Mouse (Mus musculus) lung, embryonic 14.5 days (tissue): ENCODE measurements at regions not wholly inside any gene's neighbourhood (a gene's known extent, or its start where the extent isn't known, plus 50 kb on each side); places are given as distances from the start of the nearest gene placed in this dataset.
A peak's percentile ranks its signal among the peaks of the same experiment; 100 is the strongest.

Experiments
- ATAC-seq: fragments of 200-750 bp; cut with Nextera tagmentation; 2 replicates; pipeline ENCODE4 v1.8.0; 2017; ENCODE audit warnings: mild to moderate bottlenecking, moderate TSS enrichment, moderate library complexity; ENCODE audit not compliant: insufficient read depth
- DNase-seq: peaks from one replicate; pipeline ENCODE4 v3.0.0-alpha.2; 2015
- H3K27ac ChIP-seq: fragments of 300-500 bp; sonication (generic); 2 replicates; pipeline ENCODE4 v1.5.1; 2014; ENCODE audit warnings: low read depth, mild to moderate bottlenecking, moderate library complexity
- H3K27me3 ChIP-seq: fragments of 300-500 bp; sonication (generic); 2 replicates; pipeline ENCODE4 v1.6.1; 2014; ENCODE audit warnings: low read length, control low read depth; ENCODE audit not compliant: insufficient read depth
- H3K36me3 ChIP-seq: fragments of 300-500 bp; sonication (generic); 2 replicates; pipeline ENCODE4 v1.6.1; 2014; ENCODE audit warnings: control low read depth; ENCODE audit not compliant: insufficient read depth
- H3K4me1 ChIP-seq: fragments of 300-500 bp; sonication (generic); 2 replicates; pipeline ENCODE4 v1.6.1; 2014; ENCODE audit warnings: antibody characterized with exemption, control low read depth; ENCODE audit not compliant: insufficient read depth
- H3K4me2 ChIP-seq: fragments of 300-500 bp; sonication (generic); 2 replicates; pipeline ENCODE4 v1.6.1; 2014; ENCODE audit warnings: mild to moderate bottlenecking
- H3K4me3 ChIP-seq: fragments of 300-500 bp; sonication (generic); 2 replicates; pipeline ENCODE4 v1.5.1; 2014; ENCODE audit warnings: low read depth, low read length
- H3K9ac ChIP-seq: fragments of 300-500 bp; sonication (generic); 2 replicates; pipeline ENCODE4 v1.6.1; 2014
- H3K9me3 ChIP-seq: fragments of 300-500 bp; sonication (generic); 2 replicates; pipeline ENCODE4 v1.6.1; 2016; ENCODE audit warnings: low read depth, low read length, control low read depth
- CTCF ChIP-seq: IDR thresholded peaks from 2 replicates; pipeline ENCODE4 v1.5.1; 2016; ENCODE audit warnings: antibody characterized with exemption, low read depth
- WGBS: fragments of 180-500 bp; shearing (Covaris S2); extraction: QIAGEN DNeasy Blood & Tissue Kit; methylation state at CpG from one replicate; pipeline ENCODE4 v1.1.7; 2014; 5-methylcytosine and 5-hydroxymethylcytosine counted together

DNA sequence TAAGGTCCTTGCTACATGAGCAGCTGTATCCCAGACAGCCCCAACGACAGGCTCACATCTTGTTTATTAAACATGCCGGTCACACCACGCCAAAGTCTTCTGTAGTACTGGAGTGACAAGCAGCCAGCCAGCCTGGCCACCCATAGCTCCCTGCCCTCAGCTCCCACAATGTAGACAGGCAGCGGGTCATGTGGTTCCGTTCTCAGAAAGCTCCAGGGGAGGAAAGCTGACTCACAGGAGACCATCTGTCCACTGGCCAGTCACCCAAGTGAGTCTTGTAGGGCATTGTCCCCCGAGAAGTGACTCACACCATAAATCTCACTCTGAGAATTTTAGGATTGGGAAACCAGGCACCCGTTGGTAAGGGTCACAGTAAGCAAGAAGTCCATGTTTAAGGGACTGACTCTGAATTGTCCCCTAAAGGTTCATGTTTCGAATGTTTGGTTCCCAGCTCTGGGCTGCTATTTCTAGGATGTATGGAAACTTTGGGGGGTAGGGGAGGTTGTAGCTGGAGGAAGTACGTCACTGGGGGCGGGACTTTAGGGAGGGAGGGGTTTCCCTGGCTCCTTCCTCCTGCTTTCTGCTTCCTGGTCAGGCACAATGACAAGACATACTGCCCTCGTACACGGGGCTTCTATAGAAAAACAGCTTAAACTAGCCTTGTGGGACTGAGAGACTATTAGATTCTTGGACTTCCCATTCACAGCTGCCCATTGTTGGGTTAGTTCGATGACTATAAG lies 203.0 kb upstream of the Tbx3 start:
- Histone ChIP-seq H3K9me3 (no peaks in the 10 kb centered on the region), H3K36me3 (no peaks in the 10 kb centered on the region), H3K9ac (no peak overlapping the region), H3K4me3 (no peak overlapping the region), H3K4me2 (no peak overlapping the region), H3K27ac (peak overlapping the region; percentile 74), H3K27me3 (no peaks in the 10 kb centered on the region), H3K4me1 (no peaks in the 10 kb centered on the region)
- peak; percentile 84 for DNase-seq
- TF ChIP-seq CTCF: no peak
- WGBS: 56% methylated on average over 13 of the region's 13 CpGs
- ATAC-seq: peak; percentile 90

DNA sequence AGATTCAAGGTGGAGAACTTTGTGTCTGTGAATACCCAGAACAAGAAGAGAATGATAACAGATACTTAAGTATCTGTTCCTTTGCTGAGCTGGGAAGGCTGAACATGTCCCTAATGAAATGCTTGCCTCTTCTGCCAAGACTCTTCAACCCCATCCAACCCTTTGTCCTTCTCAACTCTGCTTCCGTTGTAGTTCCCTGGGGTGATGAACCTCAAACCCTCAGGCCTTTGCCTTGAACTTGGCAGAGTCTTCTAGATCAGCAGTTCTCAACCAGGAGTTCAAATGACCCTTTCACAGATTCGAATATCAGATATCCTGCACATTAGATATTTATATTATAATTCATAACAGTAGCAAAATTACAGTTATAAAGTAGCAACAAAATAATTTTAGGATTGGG lies 192.5 kb upstream of the Tbx3 start:
- Histone ChIP-seq H3K9me3 (no peaks in the 10 kb centered on the region), H3K4me1 (peaks cover 14% of the 10 kb centered on the region; the same call in 1 of the 2 replicates), H3K9ac (no peak overlapping the region), H3K4me3 (no peak overlapping the region), H3K36me3 (no peaks in the 10 kb centered on the region), H3K27ac (no peak overlapping the region), H3K4me2 (no peak overlapping the region), H3K27me3 (no peaks in the 10 kb centered on the region)
- DNase-seq (peak; percentile 32), ATAC-seq (no peak)
- WGBS: 54% methylated on average over 2 of the region's 2 CpGs
- no peak for TF ChIP-seq CTCF

DNA sequence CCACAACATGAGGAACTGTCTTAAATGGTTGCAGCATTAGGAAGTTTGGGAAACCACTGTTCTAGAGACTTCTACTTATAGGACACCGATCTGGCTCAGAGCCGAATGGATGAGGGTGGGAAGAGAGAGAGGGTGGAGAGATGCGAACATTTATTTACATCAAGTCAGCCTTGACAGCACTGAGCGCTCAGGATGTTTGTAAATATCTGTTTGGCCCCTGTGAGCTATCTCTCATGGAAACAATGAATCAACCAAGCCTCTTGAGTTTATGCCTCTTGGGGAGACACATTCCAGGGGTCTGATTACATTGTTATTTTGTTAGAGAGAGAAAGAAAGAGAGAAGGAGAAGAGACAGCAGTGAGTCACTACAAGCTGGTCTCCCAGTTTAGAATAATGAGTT lies 192.1 kb upstream of the Tbx3 start:
- no peak for ATAC-seq
- Histone ChIP-seq H3K9ac (no peak overlapping the region), H3K4me2 (no peak overlapping the region), H3K4me3 (no peak overlapping the region), H3K27me3 (no peaks in the 10 kb centered on the region), H3K27ac (no peak overlapping the region), H3K36me3 (no peaks in the 10 kb centered on the region), H3K4me1 (peaks cover 14% of the 10 kb centered on the region; the same call in 1 of the 2 replicates), H3K9me3 (no peaks in the 10 kb centered on the region)
- peak; percentile 78 for DNase-seq
- no peak for TF ChIP-seq CTCF
- 34% methylated on average over 4 of the region's 4 CpGs for WGBS

- Histone ChIP-seq H3K4me3 (no peak overlapping the region), H3K27me3 (no peaks in the 10 kb centered on the region), H3K4me1 (peaks cover 14% of the 10 kb centered on the region; the same call in 1 of the 2 replicates), H3K4me2 (no peak overlapping the region), H3K9me3 (no peaks in the 10 kb centered on the region), H3K27ac (peak overlapping the region; percentile 84), H3K36me3 (no peaks in the 10 kb centered on the region), H3K9ac (no peak overlapping the region)
- ATAC-seq (peak; percentile 93), DNase-seq (peak; percentile 91)
- no peak for TF ChIP-seq CTCF
- WGBS: 10% methylated on average over 28 of the region's 28 CpGs
Measured at GRCm38 (mm10) chr5:119480191-119481190, 190.0 kb upstream of the Tbx3 start.

DNA sequence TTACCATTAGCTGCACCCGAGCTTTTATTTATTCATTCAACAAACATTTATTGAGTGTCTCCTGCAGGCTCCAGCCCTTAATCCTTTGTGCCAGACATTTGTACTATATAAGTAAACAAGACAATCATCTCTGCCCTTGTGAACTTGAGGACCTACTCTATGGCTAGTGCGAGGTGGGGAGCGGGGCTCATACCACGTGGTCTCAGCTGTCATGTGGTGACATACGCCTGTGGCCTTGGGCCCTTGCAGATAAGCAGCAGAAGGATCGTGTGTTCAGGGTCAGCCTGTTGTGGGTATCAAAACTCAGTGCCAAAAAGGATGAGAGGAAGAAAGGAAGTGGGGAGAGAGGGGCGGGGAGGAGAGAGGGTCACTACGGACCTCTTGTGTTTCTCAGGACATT lies 186.8 kb upstream of the Tbx3 start:
- Histone ChIP-seq H3K27me3 (no peaks in the 10 kb centered on the region), H3K4me2 (no peak overlapping the region), H3K9me3 (no peaks in the 10 kb centered on the region), H3K36me3 (no peaks in the 10 kb centered on the region), H3K4me1 (peaks cover 14% of the 10 kb centered on the region; the same call in 1 of the 2 replicates), H3K4me3 (no peak overlapping the region), H3K27ac (peak overlapping the region; percentile 18; the same call in 1 of the 2 replicates), H3K9ac (no peak overlapping the region)
- ATAC-seq (no peak), DNase-seq (peak; percentile 61)
- WGBS: 39% methylated on average over 8 of the region's 8 CpGs
- TF ChIP-seq CTCF: no peak

GRCm38 (mm10) chr5:119486196-119486595 lies 184.3 kb upstream of the Tbx3 start:
- no peak overlapping the region for H3K4me2 ChIP-seq
- H3K4me1 ChIP-seq: no peaks in the 10 kb centered on the region
- H3K4me3 ChIP-seq: no peak overlapping the region
- H3K9ac ChIP-seq: no peak overlapping the region
- no peaks in the 10 kb centered on the region for H3K36me3 ChIP-seq
- ATAC-seq (no peak), DNase-seq (no peak)
- no peak overlapping the region for H3K27ac ChIP-seq
- no peaks in the 10 kb centered on the region for H3K27me3 ChIP-seq
- no peak for TF ChIP-seq CTCF
- no peaks in the 10 kb centered on the region for H3K9me3 ChIP-seq

- Histone ChIP-seq H3K9ac (no peak overlapping the region), H3K9me3 (no peaks in the 10 kb centered on the region), H3K27ac (no peak overlapping the region), H3K27me3 (no peaks in the 10 kb centered on the region), H3K4me1 (no peaks in the 10 kb centered on the region), H3K4me2 (no peak overlapping the region), H3K4me3 (no peak overlapping the region), H3K36me3 (no peaks in the 10 kb centered on the region)
- peak; percentile 65 for DNase-seq
- no peak for TF ChIP-seq CTCF
- 34% methylated on average over 8 of the region's 8 CpGs for WGBS
- ATAC-seq: 0 out of 2 replicates have a peak, but pooled peaks have one; percentile 35
Measured at GRCm38 (mm10) chr5:119487184-119487583, 183.3 kb upstream of the Tbx3 start.
